Mouse (Mus musculus) lung, postnatal 0 days (tissue): ENCODE data around the gene Pde4d.

Experiments
- CTCF ChIP-seq: IDR thresholded peaks from 2 replicates; pipeline ENCODE4 v1.5.1; 2016; ENCODE audit warnings: antibody characterized with exemption, mild to moderate bottlenecking
- EP300 ChIP-seq: IDR thresholded peaks from 2 replicates; pipeline ENCODE4 v1.6.1; 2016; ENCODE audit warnings: antibody characterized with exemption, mild to moderate bottlenecking, control low read depth

DNA sequence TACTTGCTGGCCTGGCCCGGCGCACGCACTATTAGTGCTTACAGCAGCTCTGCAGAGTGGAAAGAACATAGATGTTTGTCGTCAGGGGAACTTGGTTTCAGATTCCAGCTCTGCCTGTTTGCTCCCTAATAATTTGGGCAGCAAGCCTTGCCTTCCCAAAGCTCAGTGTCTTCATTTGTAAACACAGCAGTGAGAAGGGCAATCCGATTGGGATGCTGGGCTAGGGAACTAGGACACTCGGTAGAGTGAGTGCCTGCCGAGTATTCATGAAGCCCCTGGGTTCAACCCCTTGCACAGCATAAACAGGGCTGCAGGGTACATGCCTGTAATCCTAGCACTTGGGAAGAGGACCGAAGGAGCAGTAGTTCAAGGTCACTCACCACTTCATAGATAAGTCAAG, 1459.4 kb downstream of the Pde4d start:
- TF ChIP-seq CTCF (no peak), EP300 (no peak)
